Mouse (Mus musculus): ENCODE data around the gene Dgcr2. TPM values are rescaled to one million over a fixed set of nuclear protein-coding genes. Genes with fewer than 3 reads are reported as not detected.

Dgcr2 gene
- polyA plus RNA-seq, 1 experiment: 152 TPM

GRCm38 (mm10) chr16:17849486-17849885, 48.9 kb downstream of the Dgcr2 start:
- H3K36me3 ChIP-seq (ENCODE audit: control insufficient read depth, insufficient read depth, low read length): peaks cover 62% of the 10 kb centered on the region
- no peak overlapping the region for H3K27ac ChIP-seq (ENCODE audit: insufficient read depth, low read depth, low read length)
- WGBS: 85% methylated on average over 6 of the region's 6 CpGs
- no peaks in the 10 kb centered on the region for H3K27me3 ChIP-seq (ENCODE audit: control insufficient read depth, insufficient read depth, low read length)
- no peak overlapping the region for H3K4me3 ChIP-seq (ENCODE audit: low read depth, low read length)
- peaks cover 3% of the 10 kb centered on the region; the same call in 1 of the 2 replicates for H3K4me1 ChIP-seq (ENCODE audit: control insufficient read depth, insufficient read depth, insufficient read length, low read length)
- TF ChIP-seq POLR2A (IDR thresholded peaks at IDR 0.05; ENCODE audit: low read depth, low read length): no peak

- TF ChIP-seq CTCF (IDR thresholded peaks at IDR 0.05; ENCODE audit: extremely low read depth, insufficient read length, insufficient replicate concordance, low read depth, low read length): peak; percentile 51; the same call in 1 of the 2 replicates
- no peak for TF ChIP-seq POLR2A (IDR thresholded peaks at IDR 0.05; ENCODE audit: low read depth, low read length)
Measured at GRCm38 (mm10) chr16:17848928-17849327, 49.4 kb downstream of the Dgcr2 start.

GRCm38 (mm10) chr16:17848431-17848830, 49.9 kb downstream of the Dgcr2 start:
- WGBS: 85% methylated on average over 6 of the region's 6 CpGs
- no peaks in the 10 kb centered on the region for H3K27me3 ChIP-seq (ENCODE audit: control insufficient read depth, insufficient read depth, low read length)
- no peak for TF ChIP-seq POLR2A (IDR thresholded peaks at IDR 0.05; ENCODE audit: low read depth, low read length)
- TF ChIP-seq CTCF (IDR thresholded peaks at IDR 0.05; ENCODE audit: extremely low read depth, insufficient read length, insufficient replicate concordance, low read depth, low read length): no peak
- H3K4me1 ChIP-seq (ENCODE audit: control insufficient read depth, insufficient read depth, insufficient read length, low read length): peaks cover 3% of the 10 kb centered on the region; the same call in 1 of the 2 replicates
- H3K36me3 ChIP-seq (ENCODE audit: control insufficient read depth, insufficient read depth, low read length): peaks cover 66% of the 10 kb centered on the region
- no peak overlapping the region for H3K27ac ChIP-seq (ENCODE audit: insufficient read depth, low read depth, low read length)
- no peak overlapping the region for H3K4me3 ChIP-seq (ENCODE audit: low read depth, low read length)

More at GRCm38 (mm10) chr16:17848928-17849327, 49.4 kb downstream of the Dgcr2 start:
- Histone ChIP-seq H3K27ac (ENCODE audit: insufficient read depth, low read depth, low read length) (no peak overlapping the region), H3K4me1 (ENCODE audit: control insufficient read depth, insufficient read depth, insufficient read length, low read length) (peaks cover 3% of the 10 kb centered on the region; the same call in 1 of the 2 replicates), H3K36me3 (ENCODE audit: control insufficient read depth, insufficient read depth, low read length) (peaks cover 63% of the 10 kb centered on the region), H3K4me3 (ENCODE audit: low read depth, low read length) (no peak overlapping the region), H3K27me3 (ENCODE audit: control insufficient read depth, insufficient read depth, low read length) (no peaks in the 10 kb centered on the region)
- WGBS: 22% methylated on average over 1 of the region's 1 CpGs

- Histone ChIP-seq H3K27ac (ENCODE audit: insufficient read depth, low read depth, low read length) (no peak overlapping the region), H3K4me3 (ENCODE audit: low read depth, low read length) (no peak overlapping the region), H3K27me3 (ENCODE audit: control insufficient read depth, insufficient read depth, low read length) (no peaks in the 10 kb centered on the region), H3K36me3 (ENCODE audit: control insufficient read depth, insufficient read depth, low read length) (peaks cover 71% of the 10 kb centered on the region), H3K4me1 (ENCODE audit: control insufficient read depth, insufficient read depth, insufficient read length, low read length) (peaks cover 3% of the 10 kb centered on the region; the same call in 1 of the 2 replicates)
- 84% methylated on average over 10 of the region's 10 CpGs for WGBS
- TF ChIP-seq CTCF (IDR thresholded peaks at IDR 0.05; ENCODE audit: extremely low read depth, insufficient read length, insufficient replicate concordance, low read depth, low read length) (no peak), POLR2A (IDR thresholded peaks at IDR 0.05; ENCODE audit: low read depth, low read length) (no peak)
Measured at GRCm38 (mm10) chr16:17843701-17844365, 54.5 kb downstream of the Dgcr2 start.

- Histone ChIP-seq H3K27me3 (ENCODE audit: control insufficient read depth, insufficient read depth, low read length) (no peaks in the 10 kb centered on the region), H3K36me3 (ENCODE audit: control insufficient read depth, insufficient read depth, low read length) (peaks cover 63% of the 10 kb centered on the region), H3K4me1 (ENCODE audit: control insufficient read depth, insufficient read depth, insufficient read length, low read length) (no peaks in the 10 kb centered on the region), H3K4me3 (ENCODE audit: low read depth, low read length) (no peak overlapping the region), H3K27ac (ENCODE audit: insufficient read depth, low read depth, low read length) (no peak overlapping the region)
- 95% methylated on average over 7 of the region's 7 CpGs for WGBS
- TF ChIP-seq POLR2A (IDR thresholded peaks at IDR 0.05; ENCODE audit: low read depth, low read length): no peak
- TF ChIP-seq CTCF (IDR thresholded peaks at IDR 0.05; ENCODE audit: extremely low read depth, insufficient read length, insufficient replicate concordance, low read depth, low read length): no peak
Measured at GRCm38 (mm10) chr16:17842437-17842836, 55.9 kb downstream of the Dgcr2 start.

GRCm38 (mm10) chr16:17839976-17840375, 58.4 kb downstream of the Dgcr2 start:
- 83% methylated on average over 4 of the region's 4 CpGs for WGBS
- Histone ChIP-seq H3K27me3 (ENCODE audit: control insufficient read depth, insufficient read depth, low read length) (0 out of 2 replicates have a peak, but pooled peaks cover 7% of the 10 kb centered on the region), H3K4me3 (ENCODE audit: low read depth, low read length) (no peak overlapping the region), H3K27ac (ENCODE audit: insufficient read depth, low read depth, low read length) (no peak overlapping the region), H3K4me1 (ENCODE audit: control insufficient read depth, insufficient read depth, insufficient read length, low read length) (no peaks in the 10 kb centered on the region; the same call in 1 of the 2 replicates), H3K36me3 (ENCODE audit: control insufficient read depth, insufficient read depth, low read length) (peaks cover 43% of the 10 kb centered on the region)
- TF ChIP-seq POLR2A (IDR thresholded peaks at IDR 0.05; ENCODE audit: low read depth, low read length): no peak
- TF ChIP-seq CTCF (IDR thresholded peaks at IDR 0.05; ENCODE audit: extremely low read depth, insufficient read length, insufficient replicate concordance, low read depth, low read length): no peak

- H3K4me3 ChIP-seq (ENCODE audit: low read depth, low read length): no peak within 1 kb of the TSS
- H3K4me1 ChIP-seq (ENCODE audit: control insufficient read depth, insufficient read depth, insufficient read length, low read length): peaks cover 2% of the 10 kb centered on the region; the same call in 1 of the 2 replicates
- peaks cover 24% of the 10 kb centered on the region for H3K36me3 ChIP-seq (ENCODE audit: control insufficient read depth, insufficient read depth, low read length)
- TF ChIP-seq POLR2A (IDR thresholded peaks at IDR 0.05; ENCODE audit: low read depth, low read length) (no peak), CTCF (IDR thresholded peaks at IDR 0.05; ENCODE audit: extremely low read depth, insufficient read length, insufficient replicate concordance, low read depth, low read length) (no peak)
- peaks cover 20% of the 10 kb centered on the region for H3K27me3 ChIP-seq (ENCODE audit: control insufficient read depth, insufficient read depth, low read length)
- no peak within 1 kb of the TSS for H3K27ac ChIP-seq (ENCODE audit: insufficient read depth, low read depth, low read length)
- 56% methylated on average over 6 of the region's 6 CpGs for WGBS
Measured at GRCm38 (mm10) chr16:17838051-17838450, 60.3 kb downstream of the Dgcr2 start, which contains the start of gene Car15. Gene Car15, minus strand, starts transcription at chr16:17838364.

Measured in small intestine, adult 2 months (tissue).